Mouse (Mus musculus) midbrain, embryonic 12.5 days (tissue): ENCODE data around the gene Fxyd3. TPM values are rescaled to one million over a fixed set of nuclear protein-coding genes. Genes with fewer than 3 reads are reported as not detected.

Source experiments
- ATAC-seq: fragments of 200-750 bp; cut with Nextera tagmentation; 2 replicates; pipeline ENCODE4 v1.8.0; 2017; ENCODE audit warnings: low read depth, moderate TSS enrichment, moderate library complexity; ENCODE audit not compliant: low FRiP score
- H3K27ac ChIP-seq: fragments of 300-500 bp; sonication (generic); replicated peaks from 2 replicates; pipeline ENCODE4 v1.5.1; 2016; ENCODE audit warnings: mild to moderate bottlenecking
- H3K27me3 ChIP-seq: fragments of 300-500 bp; sonication (generic); 2 replicates; pipeline ENCODE4 v1.6.1; 2016; ENCODE audit warnings: mild to moderate bottlenecking
- H3K36me3 ChIP-seq: fragments of 300-500 bp; sonication (generic); 2 replicates; pipeline ENCODE4 v1.6.1; 2016
- H3K4me1 ChIP-seq: fragments of 300-500 bp; sonication (generic); 2 replicates; pipeline ENCODE4 v1.6.1; 2016
- H3K4me2 ChIP-seq: fragments of 300-500 bp; sonication (generic); replicated peaks from 2 replicates; pipeline ENCODE4 v1.6.1; 2016; ENCODE audit warnings: mild to moderate bottlenecking, moderate library complexity
- H3K4me3 ChIP-seq: fragments of 300-500 bp; sonication (generic); 2 replicates; pipeline ENCODE4 v1.5.1; 2016; ENCODE audit warnings: mild to moderate bottlenecking
- H3K9ac ChIP-seq: fragments of 300-500 bp; sonication (generic); replicated peaks from 2 replicates; pipeline ENCODE4 v1.6.1; 2016; ENCODE audit warnings: mild to moderate bottlenecking, moderate library complexity
- H3K9me3 ChIP-seq: fragments of 300-500 bp; sonication (generic); 2 replicates; pipeline ENCODE4 v1.6.1; 2016; ENCODE audit warnings: mild to moderate bottlenecking
- WGBS: fragments of 180-500 bp; shearing (Covaris S2); methylation state at CpG from one replicate; pipeline ENCODE4 v1.1.7; 2016; 5-methylcytosine and 5-hydroxymethylcytosine counted together
- polyA plus RNA-seq: library from polyadenylated mRNA; unstranded; fragments of >200 nt; fragmentation: Nextera tagmentation; extraction: Ambion mirVana; gene quantifications from 2 replicates; pipeline ENCODE4 v1.2.1, GENCODE M21; 2016

Gene Fxyd3
- polyA plus RNA-seq, 1 experiment from 2014 or later: 1.4 TPM

GRCm38 (mm10) chr7:31052636-31053434 lies 23.7 kb downstream of the Fxyd3 start:
- H3K9me3 ChIP-seq: no peaks in the 10 kb centered on the region
- under 1% methylated on average over 34 of the region's 34 CpGs for WGBS
- 0 out of 2 replicates have a peak, but pooled peaks have one; percentile 25 for ATAC-seq
- H3K4me1 ChIP-seq: peaks cover 58% of the 10 kb centered on the region
- H3K9ac ChIP-seq: peak overlapping the region; percentile 8; the same call in 1 of the 2 replicates
- H3K4me2 ChIP-seq: peak overlapping the region; percentile 37
- H3K27ac ChIP-seq: no peak overlapping the region
- H3K36me3 ChIP-seq: no peaks in the 10 kb centered on the region
- peaks cover 74% of the 10 kb centered on the region for H3K27me3 ChIP-seq
- H3K4me3 ChIP-seq: peak overlapping the region; percentile 37; the same call in 1 of the 2 replicates

- peak overlapping the region; percentile 37 for H3K4me2 ChIP-seq
- peaks cover 58% of the 10 kb centered on the region for H3K4me1 ChIP-seq
- H3K27ac ChIP-seq: no peak overlapping the region
- H3K4me3 ChIP-seq: peak overlapping the region; percentile 37
- ATAC-seq: no peak
- WGBS: 2% methylated on average over 22 of the region's 22 CpGs
- H3K9ac ChIP-seq: no peak overlapping the region
- H3K36me3 ChIP-seq: no peaks in the 10 kb centered on the region
- H3K27me3 ChIP-seq: peaks cover 80% of the 10 kb centered on the region
- H3K9me3 ChIP-seq: no peaks in the 10 kb centered on the region
Observed at GRCm38 (mm10) chr7:31052251-31052635, 24.3 kb downstream of the Fxyd3 start.

GRCm38 (mm10) chr7:31051321-31052021 lies 25.0 kb downstream of the Fxyd3 start, which contains the start of gene Fxyd7:
Gene Fxyd7 (minus strand): TSS chr7:31051467.
- H3K27me3 ChIP-seq: peaks cover 81% of the 10 kb centered on the region
- no peak; the same call in 1 of the 2 replicates for ATAC-seq
- peak within 1 kb of the TSS; percentile 37 for H3K4me3 ChIP-seq
- no peaks in the 10 kb centered on the region for H3K9me3 ChIP-seq
- H3K4me1 ChIP-seq: peaks cover 58% of the 10 kb centered on the region
- peak within 1 kb of the TSS; percentile 35; the same call in 1 of the 2 replicates for H3K9ac ChIP-seq
- H3K4me2 ChIP-seq: peak within 1 kb of the TSS; percentile 55
- 2% methylated on average over 20 of the region's 28 CpGs for WGBS
- H3K36me3 ChIP-seq: no peaks in the 10 kb centered on the region
- H3K27ac ChIP-seq: no peak within 1 kb of the TSS

GRCm38 (mm10) chr7:31050921-31051320 lies 25.6 kb downstream of the Fxyd3 start:
- ATAC-seq: no peak
- H3K36me3 ChIP-seq: no peaks in the 10 kb centered on the region
- peaks cover 58% of the 10 kb centered on the region for H3K4me1 ChIP-seq

GRCm38 (mm10) chr7:31050487-31050886 lies 26.0 kb downstream of the Fxyd3 start:
- no peaks in the 10 kb centered on the region for H3K36me3 ChIP-seq
- peak overlapping the region; percentile 55 for H3K4me2 ChIP-seq
- H3K9me3 ChIP-seq: no peaks in the 10 kb centered on the region
- H3K27me3 ChIP-seq: peaks cover 82% of the 10 kb centered on the region
- no peak overlapping the region for H3K27ac ChIP-seq
- H3K4me3 ChIP-seq: peak overlapping the region; percentile 37
- peaks cover 55% of the 10 kb centered on the region for H3K4me1 ChIP-seq
- ATAC-seq: no peak
- 3% methylated on average over 6 of the region's 6 CpGs for WGBS
- peak overlapping the region; percentile 35; the same call in 1 of the 2 replicates for H3K9ac ChIP-seq

More at GRCm38 (mm10) chr7:31050921-31051320, 25.6 kb downstream of the Fxyd3 start:
- H3K9me3 ChIP-seq: no peaks in the 10 kb centered on the region
- peaks cover 81% of the 10 kb centered on the region for H3K27me3 ChIP-seq
- H3K9ac ChIP-seq: 0 out of 2 replicates have a peak overlapping the region, but pooled peaks have one; percentile 15
- H3K4me2 ChIP-seq: peak overlapping the region; percentile 55
- 2% methylated on average over 9 of the region's 9 CpGs for WGBS
- no peak overlapping the region for H3K27ac ChIP-seq
- H3K4me3 ChIP-seq: peak overlapping the region; percentile 37

- no peaks in the 10 kb centered on the region for H3K36me3 ChIP-seq
- no peak overlapping the region for H3K27ac ChIP-seq
- peak overlapping the region; percentile 55 for H3K4me2 ChIP-seq
- H3K4me3 ChIP-seq: peak overlapping the region; percentile 37
- WGBS: 2% methylated on average over 14 of the region's 15 CpGs
- H3K4me1 ChIP-seq: peaks cover 49% of the 10 kb centered on the region
- ATAC-seq: peak; percentile 28; the same call in 1 of the 2 replicates
- no peaks in the 10 kb centered on the region for H3K9me3 ChIP-seq
- peak overlapping the region; percentile 35; the same call in 1 of the 2 replicates for H3K9ac ChIP-seq
- H3K27me3 ChIP-seq: peaks cover 82% of the 10 kb centered on the region
Observed at GRCm38 (mm10) chr7:31049846-31050281, 26.6 kb downstream of the Fxyd3 start.

GRCm38 (mm10) chr7:31049135-31049845 lies 27.2 kb downstream of the Fxyd3 start:
- H3K9me3 ChIP-seq: no peaks in the 10 kb centered on the region
- no peak overlapping the region for H3K27ac ChIP-seq
- WGBS: 19% methylated on average over 5 of the region's 5 CpGs
- peak overlapping the region; percentile 37 for H3K4me3 ChIP-seq
- H3K4me1 ChIP-seq: peaks cover 46% of the 10 kb centered on the region
- H3K4me2 ChIP-seq: peak overlapping the region; percentile 55
- no peak for ATAC-seq
- no peak overlapping the region for H3K9ac ChIP-seq
- H3K27me3 ChIP-seq: peaks cover 82% of the 10 kb centered on the region
- H3K36me3 ChIP-seq: no peaks in the 10 kb centered on the region

GRCm38 (mm10) chr7:31042431-31042910 lies 34.0 kb downstream of the Fxyd3 start, which contains the start of gene Fxyd5:
Gene Fxyd5 (minus strand): TSS chr7:31042481.
- H3K4me1 ChIP-seq: peaks cover 6% of the 10 kb centered on the region
- no peak for ATAC-seq
- peak within 1 kb of the TSS; percentile 44 for H3K4me2 ChIP-seq
- no peaks in the 10 kb centered on the region for H3K36me3 ChIP-seq
- peak within 1 kb of the TSS; percentile 24 for H3K4me3 ChIP-seq
- 31% methylated on average over 10 of the region's 10 CpGs for WGBS
- peaks cover 60% of the 10 kb centered on the region for H3K27me3 ChIP-seq
- no peak within 1 kb of the TSS; the same call in 1 of the 2 replicates for H3K9ac ChIP-seq
- no peaks in the 10 kb centered on the region for H3K9me3 ChIP-seq
- no peak within 1 kb of the TSS for H3K27ac ChIP-seq

- peak overlapping the region; percentile 44 for H3K4me2 ChIP-seq
- peaks cover 57% of the 10 kb centered on the region for H3K27me3 ChIP-seq
- no peak overlapping the region for H3K27ac ChIP-seq
- H3K9ac ChIP-seq: no peak overlapping the region; the same call in 1 of the 2 replicates
- no peaks in the 10 kb centered on the region for H3K9me3 ChIP-seq
- 3% methylated on average over 28 of the region's 28 CpGs for WGBS
- H3K4me3 ChIP-seq: peak overlapping the region; percentile 24
- H3K36me3 ChIP-seq: no peaks in the 10 kb centered on the region
- no peak for ATAC-seq
- H3K4me1 ChIP-seq: peaks cover 6% of the 10 kb centered on the region
Observed at GRCm38 (mm10) chr7:31041662-31042315, 34.7 kb downstream of the Fxyd3 start.

GRCm38 (mm10) chr7:31041023-31041407 lies 35.5 kb downstream of the Fxyd3 start:
- H3K9me3 ChIP-seq: no peaks in the 10 kb centered on the region
- H3K27me3 ChIP-seq: peaks cover 57% of the 10 kb centered on the region
- no peak overlapping the region for H3K9ac ChIP-seq
- H3K4me3 ChIP-seq: no peak overlapping the region
- H3K27ac ChIP-seq: no peak overlapping the region
- WGBS: 43% methylated on average over 8 of the region's 8 CpGs
- no peak overlapping the region for H3K4me2 ChIP-seq
- ATAC-seq: no peak
- no peaks in the 10 kb centered on the region for H3K36me3 ChIP-seq
- H3K4me1 ChIP-seq: peaks cover 6% of the 10 kb centered on the region
